Mouse (Mus musculus): Measurements from ENCODE around the gene Birc3. TPM values are rescaled to one million over a fixed set of nuclear protein-coding genes. Genes with fewer than 3 reads are reported as not detected.
"Not testable (repeated sequence)": the region's sequence is repeated elsewhere in the genome, so short reads cannot be mapped to it uniquely, and the experiment has no call there.

The Birc3 gene
- total and polyA plus RNA-seq, 3 experiments = 9.3 to 71.2 (median 57.9) TPM

DNA sequence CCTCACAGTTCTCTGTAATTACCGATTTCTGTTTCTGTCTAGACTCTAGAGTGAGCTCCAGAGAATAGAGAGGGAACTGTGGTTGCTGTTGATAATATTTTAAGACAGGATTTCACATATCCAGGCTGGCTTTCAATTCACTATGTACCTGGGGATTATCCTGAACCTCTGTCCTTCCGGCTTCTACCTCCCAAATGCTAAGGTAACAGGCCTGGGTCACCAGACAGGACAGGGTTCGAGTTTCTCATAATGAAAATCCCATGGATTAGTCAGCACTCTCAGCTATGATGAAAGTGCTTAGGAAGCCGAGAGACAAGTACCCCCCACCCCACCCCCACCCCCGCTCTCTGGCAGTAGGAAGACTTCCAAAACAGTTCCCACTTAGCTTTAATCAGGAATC, 30.8 kb upstream of the Birc3 start:
- Histone ChIP-seq H3K4me3 (ENCODE audit: low read depth, low read length) (no peak overlapping the region), H3K4me1 (ENCODE audit: insufficient read depth, low read depth, low read length) (no peaks in the 10 kb centered on the region; the same call in 1 of the 2 replicates), H3K27me3 (ENCODE audit: insufficient read depth, low read length) (peaks cover 14% of the 10 kb centered on the region; the same call in 1 of the 2 replicates), H3K9me3 (replicated peaks) (no peaks in the 10 kb centered on the region), H3K36me3 (replicated peaks) (no peaks in the 10 kb centered on the region)
- no peak for TF ChIP-seq POLR2AphosphoS5 (IDR thresholded peaks at IDR 0.05; ENCODE audit: insufficient replicate concordance, low read depth, low read length)
- TF ChIP-seq CTCF (IDR thresholded peaks at IDR 0.05; ENCODE audit: low read depth, low read length) = no peak
- no peak for TF ChIP-seq TAL1 (conservative IDR thresholded peaks at IDR 0.05; ENCODE audit: low read depth, low read length)
- no peak for TF ChIP-seq GATA1 (IDR thresholded peaks at IDR 0.05; ENCODE audit: borderline replicate concordance, low read length)
- TF ChIP-seq GATA2 (IDR thresholded peaks at IDR 0.05; ENCODE audit: borderline replicate concordance, low read depth, low read length) = no peak
- DNase-seq (ENCODE audit: low spot score) (no peak), ATAC-seq (ENCODE audit: extremely low read depth, insufficient number of reproducible peaks, low FRiP score, poor library complexity, severe bottlenecking) (no peak)

- Histone ChIP-seq H3K27me3 (ENCODE audit: insufficient read depth, low read length) (peaks cover 14% of the 10 kb centered on the region; the same call in 1 of the 2 replicates), H3K9me3 (replicated peaks) (no peaks in the 10 kb centered on the region), H3K4me3 (ENCODE audit: low read depth, low read length) (no peak overlapping the region), H3K36me3 (replicated peaks) (no peaks in the 10 kb centered on the region), H3K4me1 (ENCODE audit: insufficient read depth, low read depth, low read length) (no peaks in the 10 kb centered on the region; the same call in 1 of the 2 replicates)
- no peak for TF ChIP-seq CTCF (IDR thresholded peaks at IDR 0.05; ENCODE audit: low read depth, low read length)
- TF ChIP-seq GATA2 (IDR thresholded peaks at IDR 0.05; ENCODE audit: borderline replicate concordance, low read depth, low read length) = no peak
- no peak for TF ChIP-seq GATA1 (IDR thresholded peaks at IDR 0.05; ENCODE audit: borderline replicate concordance, low read length)
- TF ChIP-seq TAL1 (conservative IDR thresholded peaks at IDR 0.05; ENCODE audit: low read depth, low read length) = no peak
- TF ChIP-seq POLR2AphosphoS5 (IDR thresholded peaks at IDR 0.05; ENCODE audit: insufficient replicate concordance, low read depth, low read length) = no peak
- DNase-seq (ENCODE audit: low spot score) = no peak
- no peak for ATAC-seq (ENCODE audit: extremely low read depth, insufficient number of reproducible peaks, low FRiP score, poor library complexity, severe bottlenecking)
Measured at GRCm38 (mm10) chr9:7903262-7903661, 30.3 kb upstream of the Birc3 start.

GRCm38 (mm10) chr9:7902311-7902710, 29.3 kb upstream of the Birc3 start:
- H3K36me3 ChIP-seq (replicated peaks) = no peaks in the 10 kb centered on the region
- peaks cover 14% of the 10 kb centered on the region; the same call in 1 of the 2 replicates for H3K27me3 ChIP-seq (ENCODE audit: insufficient read depth, low read length)
- H3K4me3 ChIP-seq (ENCODE audit: low read depth, low read length) = no peak overlapping the region
- no peak for ATAC-seq (ENCODE audit: extremely low read depth, insufficient number of reproducible peaks, low FRiP score, poor library complexity, severe bottlenecking)
- TF ChIP-seq POLR2AphosphoS5 (IDR thresholded peaks at IDR 0.05; ENCODE audit: insufficient replicate concordance, low read depth, low read length) (no peak), GATA2 (IDR thresholded peaks at IDR 0.05; ENCODE audit: borderline replicate concordance, low read depth, low read length) (no peak), GATA1 (IDR thresholded peaks at IDR 0.05; ENCODE audit: borderline replicate concordance, low read length) (no peak), TAL1 (conservative IDR thresholded peaks at IDR 0.05; ENCODE audit: low read depth, low read length) (no peak)
- H3K9me3 ChIP-seq (replicated peaks) = no peaks in the 10 kb centered on the region
- no peak for DNase-seq (ENCODE audit: low spot score)
- no peaks in the 10 kb centered on the region; the same call in 1 of the 2 replicates for H3K4me1 ChIP-seq (ENCODE audit: insufficient read depth, low read depth, low read length)

- no peaks in the 10 kb centered on the region for H3K9me3 ChIP-seq (replicated peaks)
- TF ChIP-seq CTCF (IDR thresholded peaks at IDR 0.05; ENCODE audit: low read depth, low read length) (no peak), TAL1 (conservative IDR thresholded peaks at IDR 0.05; ENCODE audit: low read depth, low read length) (no peak), POLR2AphosphoS5 (IDR thresholded peaks at IDR 0.05; ENCODE audit: insufficient replicate concordance, low read depth, low read length) (no peak), GATA1 (IDR thresholded peaks at IDR 0.05; ENCODE audit: borderline replicate concordance, low read length) (no peak), GATA2 (IDR thresholded peaks at IDR 0.05; ENCODE audit: borderline replicate concordance, low read depth, low read length) (no peak)
- H3K27me3 ChIP-seq (ENCODE audit: insufficient read depth, low read length) = peaks cover 14% of the 10 kb centered on the region; the same call in 1 of the 2 replicates
- no peaks in the 10 kb centered on the region for H3K36me3 ChIP-seq (replicated peaks)
- H3K4me3 ChIP-seq (ENCODE audit: low read depth, low read length) = no peak overlapping the region
- DNase-seq (ENCODE audit: low spot score) (no peak), ATAC-seq (ENCODE audit: extremely low read depth, insufficient number of reproducible peaks, low FRiP score, poor library complexity, severe bottlenecking) (no peak)
- H3K4me1 ChIP-seq (ENCODE audit: insufficient read depth, low read depth, low read length) = no peaks in the 10 kb centered on the region
Measured at GRCm38 (mm10) chr9:7900965-7901364, 28.0 kb upstream of the Birc3 start.

DNA sequence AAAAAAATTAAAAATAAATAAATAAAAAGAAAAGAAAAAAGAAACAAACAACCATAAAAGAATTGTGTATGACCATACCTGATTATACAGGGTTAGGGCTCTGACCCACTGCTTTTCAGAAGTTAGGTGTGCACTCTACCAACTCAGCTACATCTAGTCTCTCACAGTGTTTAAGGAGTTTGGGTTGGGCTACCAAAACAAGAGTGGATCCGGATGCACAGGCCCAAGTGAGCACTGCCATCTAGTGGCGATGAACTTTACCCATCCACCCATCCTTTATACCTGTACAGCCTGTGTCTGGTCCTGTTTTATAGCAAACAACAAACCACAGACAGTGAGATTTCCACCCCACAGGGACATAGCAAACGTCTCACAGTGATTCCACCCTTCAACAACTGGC, 24.5 kb upstream of the Birc3 start:
- H3K4me3 ChIP-seq (ENCODE audit: low read depth, low read length) = no peak overlapping the region
- DNase-seq (ENCODE audit: low spot score) = peak; percentile 63
- H3K27me3 ChIP-seq (ENCODE audit: insufficient read depth, low read length) = peaks cover 16% of the 10 kb centered on the region; the same call in 1 of the 2 replicates
- ATAC-seq (ENCODE audit: extremely low read depth, insufficient number of reproducible peaks, low FRiP score, poor library complexity, severe bottlenecking) = peak; percentile 49; the same call in 1 of the 2 replicates
- no peaks in the 10 kb centered on the region for H3K36me3 ChIP-seq (replicated peaks)
- no peaks in the 10 kb centered on the region for H3K9me3 ChIP-seq (replicated peaks)
- no peaks in the 10 kb centered on the region for H3K4me1 ChIP-seq (ENCODE audit: insufficient read depth, low read depth, low read length)
- TF ChIP-seq POLR2AphosphoS5 (IDR thresholded peaks at IDR 0.05; ENCODE audit: insufficient replicate concordance, low read depth, low read length) = no peak
- peak; percentile 72 for TF ChIP-seq CTCF (IDR thresholded peaks at IDR 0.05; ENCODE audit: low read depth, low read length)

DNA sequence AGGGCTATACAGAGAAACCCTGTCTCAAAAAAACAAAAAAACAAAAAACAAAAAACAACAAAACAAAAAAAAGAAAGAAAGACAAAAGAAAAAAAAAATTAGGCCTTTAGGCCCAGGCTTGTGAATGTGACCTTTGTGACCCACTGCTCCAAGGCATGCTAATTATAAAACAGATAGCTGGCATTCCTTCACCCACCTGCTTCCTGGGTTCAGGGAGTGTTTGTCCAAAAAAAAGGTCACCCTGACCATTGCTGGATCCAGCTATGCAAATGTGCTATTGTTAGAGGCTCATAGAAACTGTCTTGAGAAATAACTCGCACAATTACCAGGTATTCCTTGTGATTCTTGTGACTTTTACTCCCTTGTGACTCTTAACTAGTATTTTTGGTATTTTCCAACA, 18.8 kb upstream of the Birc3 start:
- H3K36me3 ChIP-seq (replicated peaks); H3K9me3 ChIP-seq (replicated peaks); ATAC-seq (ENCODE audit: extremely low read depth, insufficient number of reproducible peaks, low FRiP score, poor library complexity, severe bottlenecking); H3K27me3 ChIP-seq (ENCODE audit: insufficient read depth, low read length); H3K4me3 ChIP-seq (ENCODE audit: low read depth, low read length); DNase-seq (ENCODE audit: low spot score); H3K4me1 ChIP-seq (ENCODE audit: insufficient read depth, low read depth, low read length): not testable (repeated sequence)

DNA sequence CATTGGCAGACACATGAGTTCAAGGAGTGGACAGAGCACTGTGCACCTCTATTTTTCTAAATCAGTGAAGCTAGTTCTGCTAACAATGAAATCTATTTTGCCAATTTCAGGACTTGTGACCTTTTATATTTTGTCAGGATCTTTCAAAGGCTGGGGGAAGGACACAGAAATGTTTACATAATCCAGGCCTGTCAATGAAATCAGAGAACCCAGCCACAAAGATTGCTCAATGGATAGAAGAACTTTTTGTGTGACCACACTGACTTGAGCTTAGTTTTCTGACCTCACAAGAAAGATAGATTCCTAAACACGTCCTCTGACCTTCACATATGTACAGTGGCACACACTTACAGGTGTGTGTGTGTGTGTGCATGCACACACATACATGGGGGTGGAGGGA, 18.2 kb upstream of the Birc3 start:
- ATAC-seq (ENCODE audit: extremely low read depth, insufficient number of reproducible peaks, low FRiP score, poor library complexity, severe bottlenecking) (no peak), DNase-seq (ENCODE audit: low spot score) (no peak)
- no peak overlapping the region for H3K4me3 ChIP-seq (ENCODE audit: low read depth, low read length)
- TF ChIP-seq GATA1 (IDR thresholded peaks at IDR 0.05; ENCODE audit: borderline replicate concordance, low read length) = no peak
- no peak for TF ChIP-seq TAL1 (conservative IDR thresholded peaks at IDR 0.05; ENCODE audit: low read depth, low read length)
- TF ChIP-seq CTCF (IDR thresholded peaks at IDR 0.05; ENCODE audit: low read depth, low read length) = no peak
- no peak for TF ChIP-seq POLR2AphosphoS5 (IDR thresholded peaks at IDR 0.05; ENCODE audit: insufficient replicate concordance, low read depth, low read length)
- TF ChIP-seq GATA2 (IDR thresholded peaks at IDR 0.05; ENCODE audit: borderline replicate concordance, low read depth, low read length) = no peak
- H3K4me1 ChIP-seq (ENCODE audit: insufficient read depth, low read depth, low read length) = no peaks in the 10 kb centered on the region
- H3K27me3 ChIP-seq (ENCODE audit: insufficient read depth, low read length) = 0 out of 2 replicates have a peak, but pooled peaks cover 8% of the 10 kb centered on the region
- 0 out of 2 replicates have a peak, but pooled peaks cover 2% of the 10 kb centered on the region for H3K9me3 ChIP-seq (replicated peaks)
- H3K36me3 ChIP-seq (replicated peaks) = no peaks in the 10 kb centered on the region
